Mouse (Mus musculus) spleen, postnatal 14 days (tissue): ENCODE data around the gene Fbrs.

Source experiments
- DNase-seq, 2 experiments: peaks; one replicate each; pipeline ENCODE4 v3.0.0; 2021 to 2022; ENCODE audit warnings: low spot score in 2 of 2

The Fbrs gene

DNA sequence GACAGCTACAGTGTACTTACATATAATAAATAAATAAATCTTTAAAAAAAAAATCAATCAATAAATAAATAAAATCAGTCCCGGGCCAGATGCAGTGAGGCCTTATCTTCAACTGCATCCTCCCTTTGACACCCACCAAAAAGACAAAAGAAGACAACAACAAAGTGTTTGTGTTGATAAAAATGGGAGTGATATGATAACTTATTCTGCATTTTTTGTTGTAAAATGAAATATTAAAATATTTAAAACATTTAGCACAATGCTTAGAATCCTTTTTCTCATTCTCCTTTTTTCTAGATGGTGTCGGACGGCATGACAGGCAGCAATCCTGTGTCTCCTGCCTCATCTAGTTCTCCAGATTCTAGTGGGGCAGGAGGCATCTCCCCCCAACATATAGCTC lies 40.3 kb downstream of the Fbrs start, which contains the start of gene Gm42715:
Gm42715 (plus strand) TSS at position 301 of the 400 bp plus-strand sequence.
- DNase-seq = no peak
